Mouse (Mus musculus): Measurements from ENCODE around the gene Dusp21. TPM values are rescaled to one million over a fixed set of nuclear protein-coding genes. Genes with fewer than 3 reads are reported as not detected.

The Dusp21 gene
- polyA plus RNA-seq, 1 experiment from 2014 or later, result not detected

- H3K27me3 ChIP-seq (replicated peaks; ENCODE audit: low read depth, poor library complexity, severe bottlenecking), result no peaks in the 10 kb centered on the region
- no peak overlapping the region for H3K4me3 ChIP-seq
- no peaks in the 10 kb centered on the region for H3K9me3 ChIP-seq
- H3K36me3 ChIP-seq (replicated peaks), result no peaks in the 10 kb centered on the region
- no peak overlapping the region for H3K27ac ChIP-seq (replicated peaks)
- no peak for DNase-seq (ENCODE audit: low spot score)
- H3K4me1 ChIP-seq, result no peaks in the 10 kb centered on the region
- WGBS, result 86% methylated on average over 1 of the region's 1 CpGs
Measured at GRCm38 (mm10) chrX:18179492-18179891, 33.8 kb downstream of the Dusp21 start.

GRCm38 (mm10) chrX:18187203-18187602, 41.5 kb downstream of the Dusp21 start:
- H3K27ac ChIP-seq (replicated peaks), result no peak overlapping the region
- no peak overlapping the region for H3K4me3 ChIP-seq
- no peak for DNase-seq (ENCODE audit: low spot score)
- no peaks in the 10 kb centered on the region for H3K9me3 ChIP-seq
- H3K27me3 ChIP-seq (replicated peaks; ENCODE audit: low read depth, poor library complexity, severe bottlenecking), result no peaks in the 10 kb centered on the region
- no peaks in the 10 kb centered on the region for H3K36me3 ChIP-seq (replicated peaks)
- H3K4me1 ChIP-seq, result no peaks in the 10 kb centered on the region

- no peaks in the 10 kb centered on the region for H3K4me1 ChIP-seq
- no peaks in the 10 kb centered on the region for H3K27me3 ChIP-seq (replicated peaks; ENCODE audit: low read depth, poor library complexity, severe bottlenecking)
- no peak overlapping the region for H3K27ac ChIP-seq (replicated peaks)
- WGBS, result 84% methylated on average over 2 of the region's 2 CpGs
- H3K9me3 ChIP-seq, result no peaks in the 10 kb centered on the region
- no peak overlapping the region for H3K4me3 ChIP-seq
- no peak for DNase-seq (ENCODE audit: low spot score)
- no peaks in the 10 kb centered on the region for H3K36me3 ChIP-seq (replicated peaks)
Measured at GRCm38 (mm10) chrX:18188293-18188692, 42.6 kb downstream of the Dusp21 start.

Other genes with a start within 250 kb of the Dusp21 start
- gene Kdm6a, start 16.7 kb downstream of the Dusp21 start, polyA plus RNA-seq (2016; fragmentation: Nextera tagmentation; extraction: Ambion mirVana), result 31.8 and 33.6 TPM in 2 replicates